Mouse (Mus musculus) forebrain, postnatal 0 days (tissue): ENCODE measurements around the gene Unc5a. TPM values are rescaled to one million over a fixed set of nuclear protein-coding genes. Genes with fewer than 3 reads are reported as not detected.

Experiments
- ATAC-seq: fragments of 200-750 bp; cut with Nextera tagmentation; 2 replicates; pipeline ENCODE4 v1.8.0; 2017; ENCODE audit warnings: mild to moderate bottlenecking, moderate library complexity
- DNase-seq: peaks from one replicate; pipeline ENCODE4 v3.0.0-alpha.2; 2015
- H3K27ac ChIP-seq: fragments of 300-500 bp; sonication (generic); 2 replicates; pipeline ENCODE4 v1.5.1; 2014; ENCODE audit warnings: low read depth, mild to moderate bottlenecking, antibody characterized with exemption, low read length, moderate library complexity, mixed read lengths
- H3K27me3 ChIP-seq: fragments of 300-500 bp; sonication (generic); 2 replicates; pipeline ENCODE4 v1.6.1; 2014; ENCODE audit warnings: mild to moderate bottlenecking, low read length, mixed read lengths; ENCODE audit not compliant: insufficient read depth
- H3K36me3 ChIP-seq: fragments of 300-500 bp; sonication (generic); 2 replicates; pipeline ENCODE4 v1.6.1; 2014; ENCODE audit warnings: mild to moderate bottlenecking, moderate library complexity; ENCODE audit not compliant: insufficient read depth
- H3K4me1 ChIP-seq: fragments of 300-500 bp; sonication (generic); 2 replicates; pipeline ENCODE4 v1.6.1; 2014; ENCODE audit warnings: antibody characterized with exemption; ENCODE audit not compliant: insufficient read depth
- H3K4me2 ChIP-seq: fragments of 300-500 bp; sonication (generic); 2 replicates; pipeline ENCODE4 v1.6.1; 2014; ENCODE audit warnings: low read depth, mild to moderate bottlenecking, moderate library complexity
- H3K4me3 ChIP-seq: fragments of 300-500 bp; sonication (generic); 2 replicates; pipeline ENCODE4 v1.5.1; 2014; ENCODE audit warnings: low read depth, low read length, mixed read lengths
- H3K9ac ChIP-seq: fragments of 300-500 bp; sonication (generic); 2 replicates; pipeline ENCODE4 v1.6.1; 2014; ENCODE audit warnings: mild to moderate bottlenecking
- H3K9me3 ChIP-seq: fragments of 300-500 bp; sonication (generic); 2 replicates; pipeline ENCODE4 v1.6.1; 2016; ENCODE audit warnings: low read length
- CTCF ChIP-seq: sonication (generic); IDR thresholded peaks from 2 replicates; pipeline ENCODE4 v1.5.1; 2016; ENCODE audit warnings: antibody characterized with exemption, control low read depth, low read depth
- WGBS: fragments of 180-500 bp; shearing (Covaris S2); extraction: QIAGEN DNeasy Blood & Tissue Kit; methylation state at CpG from one replicate; pipeline ENCODE4 v1.1.7; 2014; 5-methylcytosine and 5-hydroxymethylcytosine counted together
- polyA plus RNA-seq: library from polyadenylated mRNA; unstranded; fragments of >200 nt; fragmentation: Nextera tagmentation; extraction: Ambion mirVana; gene quantifications from 2 replicates; pipeline ENCODE4 v1.2.1, GENCODE M21; 2015
- total RNA-seq: library from RNA; depleted of rRNA; stranded (reverse); fragments of >200 nt; gene quantifications from 2 replicates; pipeline ENCODE4 v1.2.3, GENCODE M21; 2014

Gene Unc5a
- total and polyA plus RNA-seq, 2 experiments from 2014 or later, result 22.5 to 46.1 TPM

GRCm38 (mm10) chr13:54968636-54969035 is 19.4 kb downstream of the Unc5a start:
- Histone ChIP-seq H3K27me3 (no peaks in the 10 kb centered on the region), H3K9me3 (no peaks in the 10 kb centered on the region), H3K4me1 (no peaks in the 10 kb centered on the region; the same call in none of the 2 replicates), H3K4me3 (no peak overlapping the region), H3K27ac (no peak overlapping the region), H3K4me2 (no peak overlapping the region), H3K36me3 (no peaks in the 10 kb centered on the region), H3K9ac (no peak overlapping the region)
- no peak for TF ChIP-seq CTCF
- DNase-seq (no peak), ATAC-seq (no peak)
- 55% methylated on average over 5 of the region's 5 CpGs for WGBS

DNA sequence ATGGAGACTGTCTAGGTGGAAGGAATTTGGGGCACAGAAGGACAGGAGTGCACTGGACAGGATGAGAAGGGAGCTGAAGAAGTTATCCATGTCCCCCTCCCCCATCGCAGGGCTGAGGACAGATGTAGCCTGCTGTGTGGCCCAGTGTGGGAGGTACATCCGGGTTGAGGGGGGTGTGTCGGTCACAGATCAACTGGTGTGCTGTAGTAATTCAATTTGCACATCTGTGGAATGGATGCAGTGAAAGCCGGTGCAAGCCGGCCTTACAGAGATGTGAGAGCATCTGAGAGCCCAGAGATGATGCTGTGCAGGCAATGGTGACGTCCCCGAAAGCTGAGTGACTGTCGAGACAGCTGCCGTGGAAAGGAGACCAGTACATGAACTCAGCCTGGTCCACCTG is 20.3 kb downstream of the Unc5a start:
- no peaks in the 10 kb centered on the region for H3K36me3 ChIP-seq
- H3K27ac ChIP-seq, result no peak overlapping the region
- DNase-seq (no peak), ATAC-seq (no peak)
- TF ChIP-seq CTCF, result no peak
- no peaks in the 10 kb centered on the region for H3K27me3 ChIP-seq
- no peaks in the 10 kb centered on the region for H3K9me3 ChIP-seq
- H3K4me3 ChIP-seq, result no peak overlapping the region
- no peak overlapping the region for H3K4me2 ChIP-seq
- H3K4me1 ChIP-seq, result no peaks in the 10 kb centered on the region; the same call in none of the 2 replicates
- H3K9ac ChIP-seq, result no peak overlapping the region
- 59% methylated on average over 9 of the region's 9 CpGs for WGBS

- H3K4me3 ChIP-seq, result no peak overlapping the region
- H3K4me1 ChIP-seq, result no peaks in the 10 kb centered on the region; the same call in none of the 2 replicates
- H3K9me3 ChIP-seq, result no peaks in the 10 kb centered on the region
- no peak for TF ChIP-seq CTCF
- ATAC-seq (no peak), DNase-seq (no peak)
- H3K9ac ChIP-seq, result no peak overlapping the region
- no peak overlapping the region for H3K4me2 ChIP-seq
- 43% methylated on average over 14 of the region's 14 CpGs for WGBS
- no peaks in the 10 kb centered on the region for H3K36me3 ChIP-seq
- no peak overlapping the region for H3K27ac ChIP-seq
- H3K27me3 ChIP-seq, result no peaks in the 10 kb centered on the region
These were observed 21.5 kb downstream of the Unc5a start for GRCm38 (mm10) chr13:54970521-54971247.

- Histone ChIP-seq H3K27ac (no peak overlapping the region), H3K4me2 (no peak overlapping the region), H3K4me3 (no peak overlapping the region), H3K4me1 (no peaks in the 10 kb centered on the region), H3K9me3 (no peaks in the 10 kb centered on the region), H3K9ac (no peak overlapping the region), H3K36me3 (no peaks in the 10 kb centered on the region), H3K27me3 (no peaks in the 10 kb centered on the region)
- no peak for DNase-seq
- WGBS, result 39% methylated on average over 3 of the region's 3 CpGs
- no peak for TF ChIP-seq CTCF
- no peak for ATAC-seq
These were observed 26.3 kb downstream of the Unc5a start for GRCm38 (mm10) chr13:54975546-54975945.

GRCm38 (mm10) chr13:54978804-54979203 is 29.6 kb downstream of the Unc5a start:
- Histone ChIP-seq H3K4me1 (0 out of 2 replicates have a peak, but pooled peaks cover 3% of the 10 kb centered on the region), H3K27me3 (no peaks in the 10 kb centered on the region), H3K4me2 (no peak overlapping the region), H3K36me3 (no peaks in the 10 kb centered on the region), H3K4me3 (no peak overlapping the region), H3K9me3 (no peaks in the 10 kb centered on the region), H3K27ac (no peak overlapping the region), H3K9ac (no peak overlapping the region)
- DNase-seq, result no peak
- WGBS, result 27% methylated on average over 8 of the region's 8 CpGs
- no peak for TF ChIP-seq CTCF
- ATAC-seq, result no peak

GRCm38 (mm10) chr13:54980957-54981356 is 31.7 kb downstream of the Unc5a start:
- Histone ChIP-seq H3K27me3 (no peaks in the 10 kb centered on the region), H3K36me3 (no peaks in the 10 kb centered on the region), H3K4me1 (0 out of 2 replicates have a peak, but pooled peaks cover 3% of the 10 kb centered on the region), H3K9me3 (no peaks in the 10 kb centered on the region), H3K27ac (no peak overlapping the region), H3K9ac (no peak overlapping the region), H3K4me2 (no peak overlapping the region), H3K4me3 (no peak overlapping the region)
- WGBS, result 30% methylated on average over 12 of the region's 12 CpGs
- no peak for TF ChIP-seq CTCF
- ATAC-seq (peak; percentile 59), DNase-seq (peak; percentile 58)

- Histone ChIP-seq H3K27me3 (no peaks in the 10 kb centered on the region), H3K9ac (no peak overlapping the region), H3K27ac (no peak overlapping the region), H3K9me3 (no peaks in the 10 kb centered on the region), H3K4me3 (no peak overlapping the region), H3K4me1 (0 out of 2 replicates have a peak, but pooled peaks cover 3% of the 10 kb centered on the region), H3K4me2 (no peak overlapping the region), H3K36me3 (no peaks in the 10 kb centered on the region)
- DNase-seq (no peak), ATAC-seq (no peak)
- WGBS, result 89% methylated on average over 8 of the region's 8 CpGs
- no peak for TF ChIP-seq CTCF
These were observed 33.8 kb downstream of the Unc5a start for GRCm38 (mm10) chr13:54983001-54983400.
